8 mouse cellular contexts compared by ENCODE assay signal in the genomic region with DNA sequence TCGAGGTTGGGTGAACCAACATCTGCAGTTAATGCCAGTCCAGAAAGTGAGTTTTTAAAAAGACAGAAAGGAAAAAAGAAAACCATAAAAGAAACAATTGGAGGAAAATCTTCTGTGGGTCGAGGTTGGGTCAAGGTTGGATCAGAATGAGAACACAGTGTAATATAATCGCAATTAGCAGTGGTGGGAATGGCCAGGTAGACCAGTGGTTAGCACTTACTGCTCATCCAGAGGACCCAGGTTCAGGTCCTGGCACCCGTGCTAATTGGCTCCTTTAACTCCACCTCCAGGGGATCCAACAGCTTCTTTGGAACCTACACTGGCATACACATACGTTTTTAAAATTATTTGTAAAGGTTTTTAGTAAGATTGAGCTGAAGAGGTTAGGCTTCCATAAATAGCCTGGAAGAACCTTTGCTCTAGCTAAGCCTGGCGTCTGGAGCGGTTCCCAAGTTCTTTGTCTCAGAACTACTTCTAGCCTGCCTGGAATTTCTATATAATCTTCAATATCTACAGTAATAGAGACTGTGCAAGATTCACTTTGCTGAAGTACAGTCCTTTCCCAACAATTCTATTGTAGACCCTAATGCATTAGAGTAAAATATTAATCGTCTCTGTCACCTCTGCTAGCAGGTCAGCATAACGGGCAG. TPM values are rescaled to one million over a fixed set of nuclear protein-coding genes. Genes with fewer than 3 reads are reported as not detected.
DNase-seq lines count a peak whose midpoint lies in the region; ATAC-seq lines count a peak whose summit lies in the region.

No protein-coding gene starts in this region.

- no peaks in the 10 kb centered on the region for H3K9me3 ChIP-seq in forebrain, embryonic 11.5 days (ENCODE audit: control insufficient read depth, low read length)
- H3K9me3 ChIP-seq in intestine, embryonic 15.5 days, result no peaks in the 10 kb centered on the region
- H3K9me3 ChIP-seq in neural tube, embryonic 13.5 days, result no peaks in the 10 kb centered on the region

- H3K27ac ChIP-seq in forebrain, embryonic 11.5 days (ENCODE audit: low read depth, low read length), result no peak overlapping the region
- no peak overlapping the region for H3K27ac ChIP-seq in intestine, embryonic 15.5 days
- no peak overlapping the region for H3K27ac ChIP-seq in neural tube, embryonic 13.5 days (replicated peaks)

- H3K4me3 ChIP-seq in forebrain, embryonic 11.5 days (ENCODE audit: low read depth, low read length), result peak overlapping the region; percentile 64; the same call in 1 of the 2 replicates
- H3K4me3 ChIP-seq in intestine, embryonic 15.5 days (replicated peaks), result no peak overlapping the region
- peak overlapping the region; percentile 66 for H3K4me3 ChIP-seq in neural tube, embryonic 13.5 days

- H3K27me3 ChIP-seq in forebrain, embryonic 11.5 days (ENCODE audit: control insufficient read depth, insufficient read depth, low read length), result no peaks in the 10 kb centered on the region
- H3K27me3 ChIP-seq in intestine, embryonic 15.5 days (replicated peaks), result no peaks in the 10 kb centered on the region
- H3K27me3 ChIP-seq in neural tube, embryonic 13.5 days, result no peaks in the 10 kb centered on the region

- H3K36me3 ChIP-seq in forebrain, embryonic 11.5 days (ENCODE audit: control insufficient read depth, insufficient read depth, low read length), result no peaks in the 10 kb centered on the region; the same call in 1 of the 2 replicates
- H3K36me3 ChIP-seq in intestine, embryonic 15.5 days, result no peaks in the 10 kb centered on the region
- peaks cover 10% of the 10 kb centered on the region for H3K36me3 ChIP-seq in neural tube, embryonic 13.5 days

- intact Hi-C loops in left cerebral cortex, postnatal 4 days (cut with DNase I), result no loop called here

- DNase-seq in left cerebral cortex, postnatal 4 days, result peak; percentile 8
- no peak for DNase-seq in left cerebral cortex, adult 9 months (ENCODE audit: low spot score in 2 of 2)
- DNase-seq in forebrain, embryonic 11.5 days (ENCODE audit: low spot score), result no peak
- no peak for DNase-seq in spleen, postnatal 10 days (ENCODE audit: low spot score in 2 of 2)
- no peak for DNase-seq in frontal cortex, postnatal 36 days (ENCODE audit: low spot score in 2 of 2)
- DNase-seq in lung, postnatal 14 days, result no peak

- WGBS in forebrain, embryonic 11.5 days, result 58% methylated on average over 9 of the region's 9 CpGs
- 71% methylated on average over 9 of the region's 9 CpGs for WGBS in intestine, embryonic 15.5 days
- WGBS in neural tube, embryonic 13.5 days, result 62% methylated on average over 9 of the region's 9 CpGs

- H3K9ac ChIP-seq in forebrain, embryonic 11.5 days (ENCODE audit: low read length), result peak overlapping the region; percentile 89; the same call in 1 of the 2 replicates
- H3K9ac ChIP-seq in intestine, embryonic 15.5 days, result no peak overlapping the region
- peak overlapping the region; percentile 80 for H3K9ac ChIP-seq in neural tube, embryonic 13.5 days

- ATAC-seq in forebrain, embryonic 11.5 days (replicated peaks; ENCODE audit: low FRiP score), result no peak
- ATAC-seq in intestine, embryonic 15.5 days, result 0 out of 2 replicates have a peak, but pooled peaks have one; percentile 2
- ATAC-seq in neural tube, embryonic 13.5 days (ENCODE audit: low read depth), result no peak

- H3K4me1 ChIP-seq in forebrain, embryonic 11.5 days (replicated peaks; ENCODE audit: control insufficient read depth, insufficient read depth, low read length), result 0 out of 2 replicates have a peak, but pooled peaks cover 2% of the 10 kb centered on the region
- 0 out of 2 replicates have a peak, but pooled peaks cover 7% of the 10 kb centered on the region for H3K4me1 ChIP-seq in intestine, embryonic 15.5 days (replicated peaks)
- H3K4me1 ChIP-seq in neural tube, embryonic 13.5 days (replicated peaks), result peaks cover 26% of the 10 kb centered on the region

- H3K4me2 ChIP-seq in forebrain, embryonic 11.5 days (ENCODE audit: low read depth, low read length, severe bottlenecking), result peak overlapping the region; percentile 75
- peak overlapping the region; percentile 59 for H3K4me2 ChIP-seq in intestine, embryonic 15.5 days (replicated peaks)
- peak overlapping the region; percentile 69 for H3K4me2 ChIP-seq in neural tube, embryonic 13.5 days

RNA-seq across cellular contexts. Expression of a gene that starts 0.8 kb away (rescaled TPM):
- 10 to 100 TPM; 23.4 to 26.9 TPM for total RNA-seq in left cerebral cortex, postnatal 4 days (2021)
- polyA plus RNA-seq in forebrain, embryonic 11.5 days (2014; fragmentation: Nextera tagmentation; extraction: Ambion mirVana), result 15.9 and 20.9 TPM in 2 replicates
- polyA plus RNA-seq in intestine, embryonic 15.5 days (2015; fragmentation: Nextera tagmentation; extraction: Ambion mirVana), result 15.8 and 17.0 TPM in 2 replicates
- polyA plus RNA-seq in neural tube, embryonic 13.5 days (2015; fragmentation: Nextera tagmentation; extraction: Ambion mirVana), result 19.4 and 21.2 TPM in 2 replicates

RNA-seq across cellular contexts. Expression of a gene that starts 8.9 kb away (rescaled TPM):
- total RNA-seq in left cerebral cortex, postnatal 4 days (2021), result 100 to 1,000 TPM; 369 TPM
- 130 and 155 TPM in 2 replicates for polyA plus RNA-seq in forebrain, embryonic 11.5 days (2014; fragmentation: Nextera tagmentation; extraction: Ambion mirVana)
- 195 and 208 TPM in 2 replicates for polyA plus RNA-seq in intestine, embryonic 15.5 days (2015; fragmentation: Nextera tagmentation; extraction: Ambion mirVana)
- polyA plus RNA-seq in neural tube, embryonic 13.5 days (2015; fragmentation: Nextera tagmentation; extraction: Ambion mirVana), result 111 and 141 TPM in 2 replicates

RNA-seq across cellular contexts. Expression of a gene that starts 55.3 kb away (rescaled TPM):
- total RNA-seq in left cerebral cortex, postnatal 4 days (2021), result under 1 TPM in 1 of 2 experiments, not detected in 1; 0.20 TPM
- polyA plus RNA-seq in forebrain, embryonic 11.5 days (2014; fragmentation: Nextera tagmentation; extraction: Ambion mirVana), result not detected in 2 replicates
- 0.24 and 0.28 TPM in 2 replicates for polyA plus RNA-seq in intestine, embryonic 15.5 days (2015; fragmentation: Nextera tagmentation; extraction: Ambion mirVana)
- polyA plus RNA-seq in neural tube, embryonic 13.5 days (2015; fragmentation: Nextera tagmentation; extraction: Ambion mirVana), result not detected in 2 replicates
